In the genomic region with DNA sequence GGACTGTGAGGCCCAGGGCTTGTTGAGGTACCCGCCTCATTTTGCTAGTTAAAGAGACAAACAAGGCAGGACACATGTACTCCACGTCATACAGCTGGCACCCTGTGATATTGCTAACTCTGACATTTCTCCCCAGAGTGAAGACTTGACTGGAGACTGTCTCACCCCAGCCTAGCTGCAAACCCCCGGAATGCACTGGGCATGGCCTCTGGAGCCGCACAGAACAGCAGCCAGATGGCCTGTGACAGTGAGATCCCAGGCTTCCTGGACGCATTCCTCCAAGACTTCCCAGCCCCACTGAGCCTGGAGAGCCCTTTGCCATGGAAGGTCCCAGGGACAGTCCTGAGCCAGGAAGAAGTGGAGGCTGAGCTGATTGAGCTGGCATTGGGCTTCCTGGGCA, we compare ENCODE assay signal across 37 mouse cellular contexts. TPM values are rescaled to one million over a fixed set of nuclear protein-coding genes. Genes with fewer than 3 reads are reported as not detected.
A peak's percentile ranks its signal among the peaks of the same experiment; 100 is the strongest.
DNase-seq lines count a peak whose midpoint lies in the region; ATAC-seq and TF ChIP-seq lines count a peak whose summit lies in the region.
"Had no signal": no experiment of that assay in that cellular context is flagged by ENCODE, and none has a peak within 500 bp of the region (broad histone marks: within the 10 kb centered on the region; RNA-seq: fewer than 3 reads in every experiment).

No protein-coding gene starts in this region.

- TF ChIP-seq EP300 in lung, postnatal 0 days (IDR thresholded peaks at IDR 0.05): no peak

- no peak overlapping the region for H3K9ac ChIP-seq in heart, embryonic 13.5 days
- H3K9ac ChIP-seq in lung, postnatal 0 days (replicated peaks; ENCODE audit: low read depth): no peak overlapping the region
- H3K9ac ChIP-seq: hindbrain, embryonic 13.5 days; limb, embryonic 12.5 days; liver, embryonic 15.5 days; midbrain, embryonic 15.5 days had no signal

- no peak overlapping the region for H3K4me3 ChIP-seq in gastrocnemius, adult 2 months
- no peak overlapping the region for H3K4me3 ChIP-seq in heart, embryonic 13.5 days
- no peak overlapping the region for H3K4me3 ChIP-seq in lung, postnatal 0 days (ENCODE audit: low read depth, low read length)
- no peak overlapping the region for H3K4me3 ChIP-seq in brown adipose tissue, adult 24 weeks (ENCODE audit: insufficient read depth, low read depth, low read length)
- H3K4me3 ChIP-seq: erythroblast, embryonic 14.5 days; hindbrain, embryonic 13.5 days; limb, embryonic 12.5 days; liver, embryonic 15.5 days; midbrain, embryonic 15.5 days had no signal

- no peaks in the 10 kb centered on the region for H3K27me3 ChIP-seq in heart, embryonic 13.5 days (replicated peaks)
- H3K27me3 ChIP-seq in lung, postnatal 0 days (replicated peaks; ENCODE audit: insufficient read depth, low read length): no peaks in the 10 kb centered on the region
- H3K27me3 ChIP-seq: CH12.LX; hindbrain, embryonic 13.5 days; limb, embryonic 12.5 days; liver, embryonic 15.5 days; midbrain, embryonic 15.5 days had no signal

- DNase-seq in gastrocnemius, adult 2 months: no peak
- DNase-seq in gastrocnemius, postnatal 10 days: no peak
- DNase-seq in heart, adult 9 months (ENCODE audit: low spot score in 2 of 2): no peak
- no peak for DNase-seq in lung, postnatal 0 days (ENCODE audit: low spot score)
- no peak for DNase-seq in lung, adult 18-20 months
- no peak for DNase-seq in urinary bladder, postnatal 10 days (ENCODE audit: low spot score)
- DNase-seq: adrenal gland, adult 2 months; adrenal gland, postnatal 36 days; cerebellum, adult 2 months; cerebellum, postnatal 14 days; heart, postnatal 4 days; kidney, adult 8-10 months; kidney, postnatal 14 days; layer of hippocampus, adult 9-11 months; right cerebral cortex, adult 18-20 months; spleen, adult 18-20 months; thymus, adult 18-20 months; thymus, postnatal 25 days had no signal

- no peak overlapping the region for H3K4me2 ChIP-seq in heart, embryonic 13.5 days
- no peak overlapping the region for H3K4me2 ChIP-seq in lung, postnatal 0 days (replicated peaks; ENCODE audit: low read depth, low read length)
- H3K4me2 ChIP-seq: hindbrain, embryonic 13.5 days; limb, embryonic 12.5 days; liver, embryonic 15.5 days; midbrain, embryonic 15.5 days had no signal

- H3K4me1 ChIP-seq in heart, embryonic 13.5 days: peaks cover 19% of the 10 kb centered on the region
- H3K4me1 ChIP-seq in lung, postnatal 0 days (ENCODE audit: insufficient read depth, low read depth, low read length): peaks cover 3% of the 10 kb centered on the region; the same call in 1 of the 2 replicates
- H3K4me1 ChIP-seq in brown adipose tissue, adult 24 weeks (ENCODE audit: control insufficient read depth, insufficient read depth, insufficient read length, low read length): peaks cover 41% of the 10 kb centered on the region
- H3K4me1 ChIP-seq: limb, embryonic 12.5 days had no signal

- WGBS in heart, embryonic 13.5 days: 67% methylated on average over 5 of the region's 5 CpGs
- WGBS in lung, postnatal 0 days: 58% methylated on average over 5 of the region's 5 CpGs

- H3K36me3 ChIP-seq in heart, embryonic 13.5 days: peaks cover 51% of the 10 kb centered on the region
- 0 out of 2 replicates have a peak, but pooled peaks cover 7% of the 10 kb centered on the region for H3K36me3 ChIP-seq in lung, postnatal 0 days (ENCODE audit: insufficient read depth, low read length)

- H3K9me3 ChIP-seq in heart, embryonic 13.5 days: no peaks in the 10 kb centered on the region
- H3K9me3 ChIP-seq in lung, postnatal 0 days (ENCODE audit: low read length): no peaks in the 10 kb centered on the region
- H3K9me3 ChIP-seq: hindbrain, embryonic 13.5 days; limb, embryonic 12.5 days; liver, embryonic 15.5 days; midbrain, embryonic 15.5 days had no signal

- no peak for ATAC-seq in heart, embryonic 13.5 days (ENCODE audit: extremely low read depth, insufficient number of reproducible peaks, low FRiP score, low TSS enrichment)
- ATAC-seq in lung, postnatal 0 days: no peak
- ATAC-seq: activated CD4-positive, CD25-positive, alpha-beta regulatory T cell, adult 4 months; forebrain, embryonic 16.5 days; midbrain, embryonic 15.5 days had no signal

- TF ChIP-seq CTCF in gastrocnemius, adult 2 months (IDR thresholded peaks at IDR 0.05): no peak
- no peak for TF ChIP-seq CTCF in lung, postnatal 0 days (IDR thresholded peaks at IDR 0.05)

- intact Hi-C loops in gastrocnemius, adult 2 months (cut with DNase I): no loop called here

- H3K27ac ChIP-seq in gastrocnemius, adult 2 months: peak overlapping the region; percentile 61
- H3K27ac ChIP-seq in heart, embryonic 13.5 days (replicated peaks): peak overlapping the region; percentile 42
- H3K27ac ChIP-seq in lung, postnatal 0 days (ENCODE audit: low read length): peak overlapping the region; percentile 40; the same call in 1 of the 2 replicates
- H3K27ac ChIP-seq in brown adipose tissue, adult 24 weeks (replicated peaks; ENCODE audit: low read depth, low read length): peak overlapping the region; percentile 86
- H3K27ac ChIP-seq: hindbrain, embryonic 13.5 days; limb, embryonic 12.5 days; liver, embryonic 15.5 days; macrophage; midbrain, embryonic 15.5 days had no signal

RNA-seq across cellular contexts. Expression of a gene that starts 6.9 kb away (rescaled TPM):
- 10 to 100 TPM in 1 of 2 experiments, 1 to 10 TPM in 1; 8.6 to 15.3 TPM for total RNA-seq in gastrocnemius, adult 2 months (2021)
- total RNA-seq in gastrocnemius, postnatal 10 days (2021): 10 to 100 TPM; 18.4 to 24.9 TPM
- polyA plus RNA-seq in heart, embryonic 13.5 days (2015; fragmentation: Nextera tagmentation; extraction: Ambion mirVana): 26.9 and 27.2 TPM in 2 replicates
- 24.9 and 26.8 TPM in 2 replicates for polyA plus RNA-seq in lung, postnatal 0 days (2015; fragmentation: Nextera tagmentation; extraction: Ambion mirVana)
- polyA plus RNA-seq in brown adipose tissue, adult 24 weeks (2012; ENCODE audit: insufficient read depth, insufficient read length, missing spikeins): 10.7 and 12.8 TPM in 2 replicates

RNA-seq across cellular contexts. Expression of a gene that starts 32.5 kb away (rescaled TPM):
- total RNA-seq in gastrocnemius, adult 2 months (2021): under 1 TPM in 1 of 2 experiments, not detected in 1; 0.42 TPM
- under 1 TPM in 1 of 2 experiments, not detected in 1; 0.72 TPM for total RNA-seq in gastrocnemius, postnatal 10 days (2021)
- 1.1 and 1.5 TPM in 2 replicates for polyA plus RNA-seq in heart, embryonic 13.5 days (2015; fragmentation: Nextera tagmentation; extraction: Ambion mirVana)
- polyA plus RNA-seq in lung, postnatal 0 days (2015; fragmentation: Nextera tagmentation; extraction: Ambion mirVana): 2.2 and 2.3 TPM in 2 replicates
- polyA plus RNA-seq in brown adipose tissue, adult 24 weeks (2012; ENCODE audit: insufficient read depth, insufficient read length, missing spikeins): 2.9 TPM in 1 of 2 replicates, not detected in the other
- total RNA-seq: gastrocnemius, adult 8-10 months; heart, postnatal 4 days; left cerebral cortex, adult 18-20 months; left cerebral cortex, postnatal 14 days; liver, adult 2 months had no signal
- polyA plus RNA-seq: cerebellum, adult 2 months; macrophage had no signal

RNA-seq across cellular contexts. Expression of a gene that starts 32.7 kb away (rescaled TPM):
- total RNA-seq in gastrocnemius, adult 2 months (2021): 10 to 100 TPM; 19.9 to 22.5 TPM
- 10 to 100 TPM; 20.4 to 28.5 TPM for total RNA-seq in gastrocnemius, postnatal 10 days (2021)
- polyA plus RNA-seq in heart, embryonic 13.5 days (2015; fragmentation: Nextera tagmentation; extraction: Ambion mirVana): 42.2 and 44.7 TPM in 2 replicates
- polyA plus RNA-seq in lung, postnatal 0 days (2015; fragmentation: Nextera tagmentation; extraction: Ambion mirVana): 51.0 and 51.7 TPM in 2 replicates
- polyA plus RNA-seq in brown adipose tissue, adult 24 weeks (2012; ENCODE audit: insufficient read depth, insufficient read length, missing spikeins): 22.0 and 30.5 TPM in 2 replicates

RNA-seq across cellular contexts. Expression of a gene that starts 39.4 kb away (rescaled TPM):
- not detected for total RNA-seq in gastrocnemius, adult 2 months (2021)
- 1 to 10 TPM in 1 of 2 experiments, not detected in 1; 1.2 TPM for total RNA-seq in gastrocnemius, postnatal 10 days (2021)
- polyA plus RNA-seq in heart, embryonic 13.5 days (2015; fragmentation: Nextera tagmentation; extraction: Ambion mirVana): not detected in 2 replicates
- polyA plus RNA-seq in lung, postnatal 0 days (2015; fragmentation: Nextera tagmentation; extraction: Ambion mirVana): 0.60 and 1.0 TPM in 2 replicates
- polyA plus RNA-seq in brown adipose tissue, adult 24 weeks (2012; ENCODE audit: insufficient read depth, insufficient read length, missing spikeins): not detected in 2 replicates
- total RNA-seq: adrenal gland, adult 2 months; adrenal gland, postnatal 36 days; CH12.LX; gastrocnemius, adult 8-10 months; heart, postnatal 4 days; left cerebral cortex, adult 18-20 months; left cerebral cortex, postnatal 14 days; liver, adult 2 months had no signal
- polyA plus RNA-seq: adrenal gland, adult 2 months; brain, embryonic 14.5 days; C2C12; cerebellum, adult 2 months; cortical plate, adult 2 months; erythroblast, embryonic 14.5 days; forebrain, embryonic 11.5 days; liver, adult 2 months; macrophage; midbrain, embryonic 15.5 days had no signal
